Mouse (Mus musculus): ENCODE measurements around the gene Smr2.
"Not testable (repeated sequence)": the region's sequence is repeated elsewhere in the genome, so short reads cannot be mapped to it uniquely, and the experiment has no call there.

Smr2 gene

GRCm38 (mm10) chr5:88086256-88086655 lies at the start of gene Smr2:
TSS of gene Smr2 (plus strand) at chr5:88086556.
- DNase-seq (ENCODE audit: low spot score in 2 of 2), result not testable (repeated sequence)

GRCm38 (mm10) chr5:88111430-88111829 lies 25.1 kb downstream of the Smr2 start, which contains the start of gene Gm11116:
TSS of gene Gm11116 (minus strand) at chr5:88111530.
- no peak for DNase-seq (ENCODE audit: low spot score in 2 of 2)

- no peak for DNase-seq (ENCODE audit: low spot score in 2 of 2)
Observed at GRCm38 (mm10) chr5:88153999-88154398, 67.6 kb downstream of the Smr2 start, which contains the start of gene Gm11115. TSS of gene Gm11115 (minus strand) at chr5:88154099.

Measured in urinary bladder, postnatal 4 days (tissue).